8 mouse cellular contexts compared by ENCODE assay signal in the genomic region with DNA sequence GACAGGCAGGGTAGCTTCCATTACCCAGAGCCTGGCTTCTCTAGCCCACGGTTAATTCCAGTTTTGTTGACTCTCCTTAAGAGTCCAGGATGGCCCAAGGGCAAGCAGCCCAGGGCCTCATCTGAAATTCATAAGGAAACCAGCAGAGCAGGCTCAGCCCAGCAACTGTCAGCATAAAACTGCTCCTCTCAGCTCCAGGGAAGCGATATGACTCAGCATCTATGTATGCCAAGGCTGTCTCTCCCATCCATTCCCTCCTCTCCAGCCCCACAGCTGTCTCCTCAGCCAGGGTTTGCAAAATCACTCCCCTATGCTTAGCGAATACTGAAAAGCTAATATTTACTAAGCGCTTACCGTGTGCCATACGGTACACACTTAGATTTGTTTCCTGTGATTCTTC.
DNase-seq lines count a peak whose midpoint lies in the region; ATAC-seq and TF ChIP-seq lines count a peak whose summit lies in the region.

No protein-coding gene starts in this region.

- no peaks in the 10 kb centered on the region for H3K27me3 ChIP-seq in heart, embryonic 10.5 days (ENCODE audit: insufficient read depth, poor library complexity, severe bottlenecking)
- H3K27me3 ChIP-seq in midbrain, embryonic 12.5 days: no peaks in the 10 kb centered on the region
- H3K27me3 ChIP-seq in thymus, adult 2 months (ENCODE audit: control insufficient read depth, insufficient read depth, low read length): no peaks in the 10 kb centered on the region

- H3K4me3 ChIP-seq in heart, embryonic 10.5 days: no peak overlapping the region
- H3K4me3 ChIP-seq in midbrain, embryonic 12.5 days: no peak overlapping the region
- H3K4me3 ChIP-seq in thymus, adult 2 months (ENCODE audit: control insufficient read depth, insufficient read depth, low read length): no peak overlapping the region

- TF ChIP-seq POLR2A in thymus, adult 2 months (IDR thresholded peaks at IDR 0.05; ENCODE audit: control insufficient read depth, extremely low read depth, insufficient read depth, low read length, poor library complexity): no peak

- H3K36me3 ChIP-seq in heart, embryonic 10.5 days: peaks cover 8% of the 10 kb centered on the region; the same call in 1 of the 2 replicates
- H3K36me3 ChIP-seq in midbrain, embryonic 12.5 days: no peaks in the 10 kb centered on the region
- H3K36me3 ChIP-seq in thymus, adult 2 months (ENCODE audit: control insufficient read depth, insufficient read depth, low read length): no peaks in the 10 kb centered on the region

- H3K4me1 ChIP-seq in heart, embryonic 10.5 days: peaks cover 11% of the 10 kb centered on the region; the same call in 1 of the 2 replicates
- H3K4me1 ChIP-seq in midbrain, embryonic 12.5 days: peaks cover 4% of the 10 kb centered on the region; the same call in 1 of the 2 replicates
- H3K4me1 ChIP-seq in thymus, adult 2 months (replicated peaks; ENCODE audit: control insufficient read depth, insufficient read depth, low read length): no peaks in the 10 kb centered on the region

- no peak for TF ChIP-seq CTCF in thymus, adult 2 months (IDR thresholded peaks at IDR 0.05; ENCODE audit: borderline replicate concordance, control insufficient read depth, extremely low read depth, insufficient read depth, low read length, poor library complexity)

- ATAC-seq in midbrain, embryonic 12.5 days (ENCODE audit: low FRiP score, low read depth): peak; percentile 76

- peak overlapping the region; percentile 11; the same call in 1 of the 2 replicates for H3K27ac ChIP-seq in heart, embryonic 10.5 days
- no peak overlapping the region for H3K27ac ChIP-seq in midbrain, embryonic 12.5 days (replicated peaks)
- no peak overlapping the region for H3K27ac ChIP-seq in thymus, adult 2 months (ENCODE audit: control insufficient read depth, insufficient read depth, low read length)

- no peak overlapping the region for H3K4me2 ChIP-seq in midbrain, embryonic 12.5 days (replicated peaks)

- peak; percentile 62 to 70 for DNase-seq in left cerebral cortex, adult 18-20 months (ENCODE audit: low spot score in 2 of 2)
- DNase-seq in left cerebral cortex, postnatal 4 days: no peak
- peak; percentile 29 for DNase-seq in adrenal gland, postnatal 25 days
- no peak for DNase-seq in heart, embryonic 10.5 days (ENCODE audit: low spot score)
- DNase-seq in B cell, adult 2 months: no peak
- no peak for DNase-seq in thymus, adult 2 months
- DNase-seq in kidney, adult 9 months: no peak

- H3K9ac ChIP-seq in midbrain, embryonic 12.5 days (replicated peaks): no peak overlapping the region

- no peaks in the 10 kb centered on the region for H3K9me3 ChIP-seq in heart, embryonic 10.5 days
- H3K9me3 ChIP-seq in midbrain, embryonic 12.5 days: no peaks in the 10 kb centered on the region

- 80% methylated on average over 6 of the region's 6 CpGs for WGBS in heart, embryonic 10.5 days
- 77% methylated on average over 6 of the region's 6 CpGs for WGBS in midbrain, embryonic 12.5 days
- 79% methylated on average over 6 of the region's 6 CpGs for WGBS in thymus, adult 2 months

- intact Hi-C loops in left cerebral cortex, postnatal 4 days (cut with DNase I): no loop called here

Comparison
In these comparisons a context has a peak if more than half of its experiments do, and no peak if none do; other contexts are left out.
1. DNase-seq: peak in left cerebral cortex, adult 18-20 months (2 of 2) and adrenal gland, postnatal 25 days (single experiment); none in left cerebral cortex, postnatal 4 days (single experiment), heart, embryonic 10.5 days (single experiment), B cell, adult 2 months (0 of 2), thymus, adult 2 months (single experiment) and kidney, adult 9 months (single experiment).